Mouse (Mus musculus) embryonic facial prominence, embryonic 13.5 days (tissue): ENCODE data around the gene Cdkl1. TPM values are rescaled to one million over a fixed set of nuclear protein-coding genes. Genes with fewer than 3 reads are reported as not detected.
A peak's percentile ranks its signal among the peaks of the same experiment; 100 is the strongest.

Experiments
- ATAC-seq: fragments of 200-750 bp; cut with Nextera tagmentation; 2 replicates; pipeline ENCODE4 v1.8.0; 2017; ENCODE audit warnings: low read depth; ENCODE audit not compliant: insufficient number of reproducible peaks, insufficient read depth, low FRiP score, low TSS enrichment
- H3K27ac ChIP-seq: fragments of 300-500 bp; sonication (generic); 2 replicates; pipeline ENCODE4 v1.5.1; 2015; ENCODE audit warnings: moderate library complexity, mild to moderate bottlenecking, inconsistent platforms
- H3K27me3 ChIP-seq: fragments of 300-500 bp; sonication (generic); 2 replicates; pipeline ENCODE4 v1.6.1; 2015; ENCODE audit warnings: mild to moderate bottlenecking, inconsistent platforms
- H3K36me3 ChIP-seq: fragments of 300-500 bp; sonication (generic); 2 replicates; pipeline ENCODE4 v1.6.1; 2015; ENCODE audit warnings: mild to moderate bottlenecking, inconsistent platforms
- H3K4me1 ChIP-seq: fragments of 300-500 bp; sonication (generic); 2 replicates; pipeline ENCODE4 v1.6.1; 2015; ENCODE audit warnings: inconsistent platforms
- H3K4me2 ChIP-seq: fragments of 300-500 bp; sonication (generic); 2 replicates; pipeline ENCODE4 v1.6.1; 2015; ENCODE audit warnings: moderate library complexity, mild to moderate bottlenecking, inconsistent platforms
- H3K4me3 ChIP-seq: fragments of 300-500 bp; sonication (generic); 2 replicates; pipeline ENCODE4 v1.5.1; 2015; ENCODE audit warnings: mild to moderate bottlenecking, inconsistent platforms
- H3K9ac ChIP-seq: fragments of 300-500 bp; sonication (generic); 2 replicates; pipeline ENCODE4 v1.6.1; 2015; ENCODE audit warnings: mild to moderate bottlenecking, inconsistent platforms
- H3K9me3 ChIP-seq: fragments of 300-500 bp; sonication (generic); 2 replicates; pipeline ENCODE4 v1.6.1; 2016; ENCODE audit warnings: inconsistent platforms
- WGBS: fragments of 180-500 bp; shearing (Covaris S2); methylation state at CpG from one replicate; pipeline ENCODE4 v1.1.7; 2015; ENCODE audit warnings: mixed read lengths; 5-methylcytosine and 5-hydroxymethylcytosine counted together
- polyA plus RNA-seq: library from polyadenylated mRNA; unstranded; fragments of >200 nt; fragmentation: Nextera tagmentation; extraction: Ambion mirVana; gene quantifications from 2 replicates; pipeline ENCODE4 v1.2.1, GENCODE M21; 2015

Gene Cdkl1
- polyA plus RNA-seq, 1 experiment from 2014 or later = 2.7 TPM

DNA sequence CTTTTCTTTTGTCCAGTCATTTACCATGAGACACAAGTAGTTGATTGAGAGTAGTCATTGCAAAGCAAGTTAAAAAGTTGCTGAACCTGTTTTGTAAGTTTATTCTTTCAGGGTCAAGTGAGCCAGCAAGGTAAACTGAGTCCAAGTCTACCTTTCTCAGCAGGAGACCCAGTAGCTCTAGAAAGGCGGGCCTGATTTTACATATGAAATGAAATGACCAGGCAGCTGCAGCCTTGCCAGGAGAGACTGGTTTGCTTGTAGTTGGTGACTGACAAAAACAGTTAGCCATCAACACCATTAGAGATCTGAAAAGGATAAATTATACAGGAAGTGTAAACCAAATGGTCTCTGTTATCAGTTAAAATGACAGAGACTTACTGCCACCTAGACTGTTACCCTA is 60.8 kb downstream of the Cdkl1 start:
- Histone ChIP-seq H3K4me3 (no peak overlapping the region), H3K27me3 (no peaks in the 10 kb centered on the region), H3K36me3 (no peaks in the 10 kb centered on the region), H3K4me2 (no peak overlapping the region), H3K9ac (no peak overlapping the region), H3K27ac (no peak overlapping the region), H3K9me3 (no peaks in the 10 kb centered on the region), H3K4me1 (no peaks in the 10 kb centered on the region)
- WGBS = 72% methylated on average over 1 of the region's 1 CpGs
- no peak for ATAC-seq

DNA sequence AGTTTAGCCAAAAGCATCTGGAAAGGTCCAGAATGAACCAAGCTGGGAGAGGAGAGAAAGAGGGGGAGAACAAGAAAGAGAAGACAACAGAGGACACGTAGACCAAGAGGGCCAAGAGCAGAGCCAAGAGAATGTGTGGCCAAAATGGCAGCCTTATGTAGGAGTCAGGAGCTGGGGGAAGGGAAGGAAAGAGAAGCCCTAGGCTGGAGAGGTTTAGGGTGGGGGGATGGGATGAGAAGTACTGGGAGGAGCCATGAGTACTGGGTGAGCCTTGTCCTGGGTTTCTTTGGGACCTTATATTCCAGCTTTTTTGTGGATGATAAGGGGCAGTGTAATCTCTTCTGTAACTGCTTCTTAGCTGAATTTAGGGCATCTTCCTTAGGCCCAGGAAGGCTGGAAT is 61.8 kb downstream of the Cdkl1 start:
- no peaks in the 10 kb centered on the region; the same call in 1 of the 2 replicates for H3K4me1 ChIP-seq
- H3K4me3 ChIP-seq = no peak overlapping the region
- H3K27ac ChIP-seq = no peak overlapping the region
- WGBS = 90% methylated on average over 1 of the region's 1 CpGs
- H3K9ac ChIP-seq = no peak overlapping the region
- H3K36me3 ChIP-seq = no peaks in the 10 kb centered on the region
- no peaks in the 10 kb centered on the region for H3K27me3 ChIP-seq
- no peak for ATAC-seq
- H3K4me2 ChIP-seq = no peak overlapping the region
- H3K9me3 ChIP-seq = no peaks in the 10 kb centered on the region

DNA sequence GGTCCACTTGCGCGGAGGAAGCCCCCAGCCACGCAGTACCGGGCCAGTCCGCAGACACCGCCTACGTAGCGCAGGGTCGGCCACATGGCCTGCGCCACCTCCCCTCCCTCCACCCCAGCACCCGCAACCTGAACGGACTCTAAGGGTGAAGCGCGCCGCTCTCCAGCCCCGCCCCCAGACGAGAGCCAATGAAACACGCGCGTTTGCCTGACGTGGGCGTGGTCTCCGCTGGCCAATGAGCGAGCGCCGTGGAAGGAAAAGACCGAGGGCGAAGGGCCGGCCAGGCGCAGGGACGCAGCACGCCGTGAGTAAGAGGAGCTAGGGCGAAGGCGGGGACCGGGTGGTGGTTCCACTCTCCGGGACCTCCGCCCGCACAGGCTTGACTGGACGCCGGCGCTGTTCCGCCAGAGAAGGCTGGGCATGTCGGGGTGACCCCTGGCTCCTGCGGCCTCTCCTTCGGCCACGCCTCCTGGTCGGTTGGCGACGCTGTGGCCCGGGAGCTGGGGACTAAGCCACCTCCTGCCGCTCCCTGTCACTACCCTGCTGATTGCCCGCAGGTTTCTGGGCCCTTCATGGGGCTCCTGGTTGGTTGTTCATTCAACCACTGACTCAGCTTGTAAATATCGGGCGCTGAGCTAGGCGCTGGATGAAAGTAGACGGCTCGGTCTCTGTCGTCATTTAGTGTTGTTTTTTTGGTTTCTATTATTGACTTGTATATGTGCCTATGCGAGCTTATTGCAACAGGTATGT is 66.2 kb downstream of the Cdkl1 start, which contains the start of the genes L2hgdh and Atp5s:
Gene L2hgdh, minus strand, starts transcription at position 163 of the 750 bp plus-strand sequence.
Gene Atp5s, plus strand, starts transcription at position 240 of the 750 bp plus-strand sequence.
- H3K27me3 ChIP-seq = no peaks in the 10 kb centered on the region
- peaks cover 15% of the 10 kb centered on the region for H3K36me3 ChIP-seq
- peaks cover 10% of the 10 kb centered on the region for H3K4me1 ChIP-seq
- H3K27ac ChIP-seq = peak within 1 kb of the TSS; percentile 84
- H3K4me3 ChIP-seq = peak within 1 kb of the TSS; percentile 84
- under 1% methylated on average over 60 of the region's 60 CpGs for WGBS
- H3K4me2 ChIP-seq = peak within 1 kb of the TSS; percentile 93
- peak; percentile 92 for ATAC-seq
- peaks cover under 1% of the 10 kb centered on the region; the same call in 1 of the 2 replicates for H3K9me3 ChIP-seq
- peak within 1 kb of the TSS; percentile 84 for H3K9ac ChIP-seq

DNA sequence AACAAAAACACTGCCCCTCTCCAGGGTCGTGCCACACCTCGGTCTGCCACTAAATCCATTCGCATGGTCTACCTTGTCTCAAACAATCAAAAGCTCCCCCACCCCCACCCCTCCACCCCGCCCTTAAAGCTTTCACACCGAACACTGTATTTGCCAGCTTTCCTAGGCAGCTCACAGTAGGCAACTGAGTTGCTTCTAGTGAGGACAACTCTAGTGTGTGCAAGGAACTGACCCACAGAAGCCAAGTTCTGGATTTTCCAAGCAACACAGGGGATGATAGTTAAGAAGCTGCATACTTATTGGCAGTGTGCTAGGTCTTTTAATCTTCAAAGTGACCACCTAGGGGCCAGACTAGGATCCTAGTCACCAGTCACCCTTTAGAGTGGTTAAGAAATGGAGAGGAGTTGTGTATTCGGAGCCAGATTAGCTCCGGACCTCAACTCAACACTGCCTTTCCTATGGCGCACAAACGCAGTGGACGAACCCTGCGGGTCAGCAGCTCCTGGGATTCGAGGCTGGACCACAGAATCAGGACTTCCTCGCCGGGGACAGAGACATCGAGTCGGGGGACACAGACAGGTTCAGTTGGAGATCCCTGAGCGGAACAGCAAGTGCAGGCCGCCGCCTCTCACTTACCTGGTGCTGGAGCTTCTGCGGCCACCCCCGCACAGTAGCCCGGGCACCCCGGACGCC is 66.9 kb downstream of the Cdkl1 start:
- peak overlapping the region; percentile 93 for H3K4me2 ChIP-seq
- 2% methylated on average over 24 of the region's 24 CpGs for WGBS
- peaks cover 7% of the 10 kb centered on the region for H3K9me3 ChIP-seq
- H3K27ac ChIP-seq = peak overlapping the region; percentile 36; the same call in 1 of the 2 replicates
- ATAC-seq = peak; percentile 53; the same call in 1 of the 2 replicates
- H3K36me3 ChIP-seq = peaks cover 22% of the 10 kb centered on the region
- H3K4me3 ChIP-seq = peak overlapping the region; percentile 84
- H3K27me3 ChIP-seq = no peaks in the 10 kb centered on the region
- peaks cover 10% of the 10 kb centered on the region for H3K4me1 ChIP-seq
- peak overlapping the region; percentile 84 for H3K9ac ChIP-seq

DNA sequence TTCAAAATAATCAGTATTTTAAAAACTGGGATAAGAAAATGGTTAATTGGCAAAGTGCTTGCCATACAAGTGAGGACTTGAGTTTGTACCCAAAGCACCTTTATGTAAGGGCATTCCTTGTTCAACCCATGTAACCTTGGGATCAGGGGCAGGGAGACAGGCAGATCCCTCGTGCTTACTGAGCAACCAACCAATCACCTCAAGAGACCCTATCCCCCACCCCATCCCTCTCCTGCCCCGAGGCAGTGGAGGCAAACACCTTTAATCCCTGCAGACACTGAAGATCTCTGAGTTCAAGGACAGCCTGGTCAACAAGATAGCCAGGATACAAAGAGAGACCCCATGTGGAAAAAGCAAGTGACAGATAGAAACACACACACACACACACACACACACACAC is 67.7 kb downstream of the Cdkl1 start:
- Histone ChIP-seq H3K4me2 (peak overlapping the region; percentile 93), H3K9me3 (peaks cover 10% of the 10 kb centered on the region), H3K36me3 (peaks cover 30% of the 10 kb centered on the region), H3K27ac (no peak overlapping the region), H3K9ac (no peak overlapping the region), H3K4me3 (peak overlapping the region; percentile 84), H3K27me3 (no peaks in the 10 kb centered on the region), H3K4me1 (peaks cover 10% of the 10 kb centered on the region)
- ATAC-seq = no peak
- WGBS = 60% methylated on average over 2 of the region's 2 CpGs

DNA sequence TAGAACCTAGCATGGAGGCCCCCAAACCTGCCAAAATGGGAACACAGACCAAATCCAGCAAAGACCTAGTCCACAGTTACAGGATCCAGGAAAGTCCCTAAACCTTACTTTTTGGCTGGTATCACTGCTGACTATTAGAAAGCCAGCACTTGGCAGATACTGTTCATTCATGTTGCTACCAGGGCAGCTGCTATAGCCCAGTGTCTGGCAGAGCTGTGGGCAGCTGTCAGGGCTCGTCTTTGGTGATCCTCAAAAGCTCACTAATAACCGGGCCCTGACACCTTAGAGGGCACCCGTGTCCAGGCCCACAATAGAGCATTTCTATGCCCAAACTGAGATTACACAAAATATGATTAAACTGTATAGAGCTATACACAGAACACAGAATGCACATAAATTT is 68.2 kb downstream of the Cdkl1 start:
- 84% methylated on average over 3 of the region's 3 CpGs for WGBS

DNA sequence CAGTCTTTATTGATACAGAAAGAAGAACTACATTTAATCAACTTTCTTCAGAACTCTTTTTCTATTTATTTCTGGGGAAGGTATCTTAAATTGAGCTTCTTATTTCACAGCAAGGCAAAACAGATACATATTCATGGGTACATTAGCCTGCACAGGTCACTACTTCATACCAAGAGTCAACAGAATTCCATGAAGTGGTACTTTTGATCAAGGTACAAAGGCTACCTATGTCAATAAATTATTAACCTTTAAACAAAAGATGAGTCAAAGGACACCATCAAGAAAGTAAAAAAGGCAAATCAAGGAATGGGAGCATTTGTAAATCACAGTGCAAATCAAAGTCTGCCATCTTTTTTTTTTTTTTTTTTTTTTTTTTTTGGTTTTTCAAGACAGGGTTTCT is 77.4 kb downstream of the Cdkl1 start:
- Histone ChIP-seq H3K9ac (no peak overlapping the region), H3K27me3 (no peaks in the 10 kb centered on the region), H3K4me2 (no peak overlapping the region), H3K27ac (no peak overlapping the region), H3K36me3 (peaks cover 36% of the 10 kb centered on the region), H3K4me1 (no peaks in the 10 kb centered on the region), H3K9me3 (no peaks in the 10 kb centered on the region), H3K4me3 (no peak overlapping the region)
- no peak for ATAC-seq

More for the DNA sequence above, 68.2 kb downstream of the Cdkl1 start:
- no peak overlapping the region for H3K4me2 ChIP-seq
- peaks cover 10% of the 10 kb centered on the region for H3K4me1 ChIP-seq
- H3K4me3 ChIP-seq = no peak overlapping the region
- H3K9me3 ChIP-seq = peaks cover 10% of the 10 kb centered on the region
- 0 out of 2 replicates have a peak overlapping the region, but pooled peaks have one; percentile 4 for H3K9ac ChIP-seq
- H3K27ac ChIP-seq = no peak overlapping the region
- ATAC-seq = no peak
- no peaks in the 10 kb centered on the region for H3K27me3 ChIP-seq
- peaks cover 36% of the 10 kb centered on the region for H3K36me3 ChIP-seq

DNA sequence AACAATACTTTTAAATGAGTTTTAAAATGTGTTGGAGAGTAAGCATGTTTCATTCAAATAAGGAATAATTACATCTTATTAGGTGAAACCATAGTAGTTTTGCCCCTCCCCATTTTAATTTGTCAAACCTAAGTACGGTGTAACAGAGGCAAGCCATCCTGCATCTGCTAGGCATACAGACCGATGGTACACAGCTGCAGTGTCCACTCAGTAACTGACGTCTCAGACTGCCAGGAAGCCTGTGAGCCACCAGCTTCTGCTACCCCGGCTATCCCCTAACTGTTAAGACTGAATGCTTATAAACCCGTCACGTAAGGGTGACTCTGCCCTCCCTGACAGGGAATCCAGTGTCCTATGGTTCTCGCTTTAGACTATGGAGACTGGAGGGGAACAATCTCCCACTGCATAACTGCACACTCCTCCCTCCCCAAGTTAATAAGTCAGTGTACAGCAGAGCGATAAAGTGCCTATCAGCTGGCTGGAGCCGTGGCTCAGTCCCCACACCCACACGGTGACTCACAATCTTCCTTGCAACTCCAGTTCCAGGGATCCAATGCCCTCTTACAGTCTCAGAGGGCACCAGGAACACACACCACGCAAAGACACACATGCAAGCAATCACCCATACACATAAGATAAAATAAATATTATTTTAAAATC is 86.1 kb downstream of the Cdkl1 start:
- H3K4me1 ChIP-seq = no peaks in the 10 kb centered on the region

DNA sequence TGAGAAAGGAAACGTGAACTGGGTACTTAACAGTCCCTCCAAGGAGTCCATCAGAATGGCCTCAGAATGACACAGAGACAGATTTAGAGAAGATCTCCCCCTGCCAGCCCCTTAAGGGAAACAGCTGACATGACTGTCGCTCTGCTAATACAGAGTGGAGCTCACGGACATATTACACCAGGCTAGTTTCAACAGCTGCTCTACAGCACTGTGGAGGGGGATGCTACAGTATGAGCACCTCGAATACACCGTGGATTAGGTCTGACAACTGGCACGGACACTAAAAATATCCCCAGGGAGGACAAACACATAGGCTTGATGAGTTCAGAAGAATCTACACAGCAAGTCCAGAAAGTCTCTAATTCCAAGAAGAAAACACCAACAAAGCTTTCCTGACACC is 92.7 kb downstream of the Cdkl1 start:
- H3K9me3 ChIP-seq = no peaks in the 10 kb centered on the region
- no peak overlapping the region for H3K27ac ChIP-seq
- no peaks in the 10 kb centered on the region for H3K4me1 ChIP-seq
- WGBS = 82% methylated on average over 6 of the region's 6 CpGs
- H3K27me3 ChIP-seq = no peaks in the 10 kb centered on the region
- H3K9ac ChIP-seq = no peak overlapping the region
- H3K4me2 ChIP-seq = no peak overlapping the region
- ATAC-seq = no peak
- peaks cover 43% of the 10 kb centered on the region for H3K36me3 ChIP-seq
- H3K4me3 ChIP-seq = no peak overlapping the region

More for the DNA sequence above, 86.1 kb downstream of the Cdkl1 start:
- Histone ChIP-seq H3K9ac (no peak overlapping the region), H3K36me3 (peaks cover 33% of the 10 kb centered on the region), H3K27me3 (no peaks in the 10 kb centered on the region), H3K4me3 (no peak overlapping the region), H3K9me3 (no peaks in the 10 kb centered on the region), H3K27ac (no peak overlapping the region), H3K4me2 (no peak overlapping the region)
- no peak for ATAC-seq
- WGBS = 87% methylated on average over 11 of the region's 11 CpGs
